Mouse (Mus musculus): ENCODE data around the gene Cln3. TPM values are rescaled to one million over a fixed set of nuclear protein-coding genes. Genes with fewer than 3 reads are reported as not detected.

The Cln3 gene
- polyA plus RNA-seq (2014; fragmentation: Nextera tagmentation; extraction: Ambion mirVana): 22.8 and 23.0 TPM in 2 replicates

GRCm38 (mm10) chr7:126585717-126586116 is at the start of gene Cln3:
Gene Cln3 (minus strand): TSS chr7:126585817.
- H3K9me3 ChIP-seq (ENCODE audit: control insufficient read depth, low read length): no peaks in the 10 kb centered on the region
- DNase-seq (ENCODE audit: low spot score) (no peak), ATAC-seq (replicated peaks; ENCODE audit: low FRiP score) (no peak)
- no peaks in the 10 kb centered on the region for H3K4me1 ChIP-seq (replicated peaks; ENCODE audit: control insufficient read depth, insufficient read depth, low read length)
- H3K9ac ChIP-seq (ENCODE audit: low read length): no peak within 1 kb of the TSS
- 76% methylated on average over 6 of the region's 6 CpGs for WGBS
- H3K36me3 ChIP-seq (ENCODE audit: control insufficient read depth, insufficient read depth, low read length): no peaks in the 10 kb centered on the region
- no peak within 1 kb of the TSS for H3K4me2 ChIP-seq (ENCODE audit: low read depth, low read length, severe bottlenecking)
- H3K27me3 ChIP-seq (ENCODE audit: control insufficient read depth, insufficient read depth, low read length): peaks cover 4% of the 10 kb centered on the region
- no peak within 1 kb of the TSS for H3K27ac ChIP-seq (ENCODE audit: low read depth, low read length)
- no peak within 1 kb of the TSS for H3K4me3 ChIP-seq (ENCODE audit: low read depth, low read length)

DNA sequence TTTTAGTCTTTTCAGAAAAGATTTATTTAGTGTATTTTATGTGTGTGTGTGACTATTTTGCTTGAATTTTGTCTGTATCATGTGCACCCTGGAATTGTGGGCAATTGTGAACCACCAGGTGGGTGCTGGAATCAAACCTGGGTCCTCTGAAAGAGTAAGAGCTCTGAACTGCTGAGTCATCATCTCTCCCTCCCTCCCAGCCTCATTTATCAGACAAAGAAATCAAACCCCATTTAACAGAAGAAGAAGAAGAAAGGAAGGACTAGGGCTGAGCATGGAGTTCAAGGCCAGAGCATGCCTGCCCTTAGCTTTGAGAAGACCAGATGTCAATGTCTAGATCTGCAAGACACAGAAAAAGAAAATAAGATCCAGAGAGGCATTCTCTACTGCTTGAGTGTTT is 49.8 kb upstream of the Cln3 start:
- no peak for DNase-seq (ENCODE audit: low spot score)
- H3K4me3 ChIP-seq (ENCODE audit: low read depth, low read length): no peak overlapping the region
- no peaks in the 10 kb centered on the region for H3K9me3 ChIP-seq (ENCODE audit: control insufficient read depth, low read length)
- no peaks in the 10 kb centered on the region for H3K4me1 ChIP-seq (replicated peaks; ENCODE audit: control insufficient read depth, insufficient read depth, low read length)
- no peak overlapping the region for H3K27ac ChIP-seq (ENCODE audit: low read depth, low read length)
- H3K27me3 ChIP-seq (ENCODE audit: control insufficient read depth, insufficient read depth, low read length): no peaks in the 10 kb centered on the region
- no peak overlapping the region for H3K9ac ChIP-seq (ENCODE audit: low read length)
- H3K4me2 ChIP-seq (ENCODE audit: low read depth, low read length, severe bottlenecking): no peak overlapping the region
- H3K36me3 ChIP-seq (ENCODE audit: control insufficient read depth, insufficient read depth, low read length): no peaks in the 10 kb centered on the region
- no peak for ATAC-seq (replicated peaks; ENCODE audit: low FRiP score)

DNA sequence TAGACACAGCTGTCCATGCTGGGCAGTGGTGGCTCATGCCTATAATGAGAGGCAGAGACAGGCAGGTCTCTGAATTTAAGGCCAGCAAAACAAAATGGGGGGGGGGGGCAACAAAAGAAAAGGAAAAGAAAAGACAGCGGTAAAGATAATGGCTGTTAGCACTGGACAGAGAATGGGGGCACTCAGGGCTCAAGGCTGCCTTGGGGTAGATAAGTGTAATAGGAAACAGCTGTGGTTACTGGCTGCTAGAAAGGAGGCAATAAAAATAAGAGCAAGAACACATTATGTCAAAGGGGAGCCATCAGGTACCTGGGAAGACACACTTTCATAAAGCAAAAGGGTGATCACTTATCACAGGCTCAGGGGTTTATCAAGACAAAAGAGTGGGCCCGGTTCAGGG is 46.9 kb upstream of the Cln3 start:
- Histone ChIP-seq H3K27ac (ENCODE audit: low read depth, low read length) (no peak overlapping the region), H3K9ac (ENCODE audit: low read length) (no peak overlapping the region), H3K4me3 (ENCODE audit: low read depth, low read length) (no peak overlapping the region), H3K9me3 (ENCODE audit: control insufficient read depth, low read length) (no peaks in the 10 kb centered on the region), H3K27me3 (ENCODE audit: control insufficient read depth, insufficient read depth, low read length) (no peaks in the 10 kb centered on the region), H3K4me2 (ENCODE audit: low read depth, low read length, severe bottlenecking) (no peak overlapping the region), H3K4me1 (replicated peaks; ENCODE audit: control insufficient read depth, insufficient read depth, low read length) (no peaks in the 10 kb centered on the region), H3K36me3 (ENCODE audit: control insufficient read depth, insufficient read depth, low read length) (no peaks in the 10 kb centered on the region)
- WGBS: 91% methylated on average over 2 of the region's 2 CpGs
- ATAC-seq (replicated peaks; ENCODE audit: low FRiP score) (no peak), DNase-seq (ENCODE audit: low spot score) (no peak)

- no peak within 1 kb of the TSS for H3K27ac ChIP-seq (ENCODE audit: low read depth, low read length)
- H3K36me3 ChIP-seq (ENCODE audit: control insufficient read depth, insufficient read depth, low read length): no peaks in the 10 kb centered on the region
- WGBS: 93% methylated on average over 4 of the region's 4 CpGs
- no peak for ATAC-seq (replicated peaks; ENCODE audit: low FRiP score)
- no peaks in the 10 kb centered on the region for H3K4me1 ChIP-seq (replicated peaks; ENCODE audit: control insufficient read depth, insufficient read depth, low read length)
- no peaks in the 10 kb centered on the region for H3K27me3 ChIP-seq (ENCODE audit: control insufficient read depth, insufficient read depth, low read length)
- no peak within 1 kb of the TSS for H3K4me2 ChIP-seq (ENCODE audit: low read depth, low read length, severe bottlenecking)
- DNase-seq (ENCODE audit: low spot score): no peak
- H3K4me3 ChIP-seq (ENCODE audit: low read depth, low read length): no peak within 1 kb of the TSS
- H3K9ac ChIP-seq (ENCODE audit: low read length): no peak within 1 kb of the TSS
- no peaks in the 10 kb centered on the region for H3K9me3 ChIP-seq (ENCODE audit: control insufficient read depth, low read length)
Measured at GRCm38 (mm10) chr7:126630824-126631518, 45.4 kb upstream of the Cln3 start, which contains the start of gene Nupr1. Gene Nupr1 (minus strand): TSS chr7:126630861.

- H3K27me3 ChIP-seq (ENCODE audit: control insufficient read depth, insufficient read depth, low read length): no peaks in the 10 kb centered on the region
- H3K4me2 ChIP-seq (ENCODE audit: low read depth, low read length, severe bottlenecking): no peak overlapping the region
- ATAC-seq (replicated peaks; ENCODE audit: low FRiP score) (no peak), DNase-seq (ENCODE audit: low spot score) (no peak)
- no peaks in the 10 kb centered on the region for H3K36me3 ChIP-seq (ENCODE audit: control insufficient read depth, insufficient read depth, low read length)
- H3K4me3 ChIP-seq (ENCODE audit: low read depth, low read length): no peak overlapping the region
- H3K9ac ChIP-seq (ENCODE audit: low read length): no peak overlapping the region
- no peaks in the 10 kb centered on the region for H3K4me1 ChIP-seq (replicated peaks; ENCODE audit: control insufficient read depth, insufficient read depth, low read length)
- no peak overlapping the region for H3K27ac ChIP-seq (ENCODE audit: low read depth, low read length)
- WGBS: 44% methylated on average over 3 of the region's 3 CpGs
- H3K9me3 ChIP-seq (ENCODE audit: control insufficient read depth, low read length): no peaks in the 10 kb centered on the region
Measured at GRCm38 (mm10) chr7:126629915-126630314, 44.3 kb upstream of the Cln3 start.

- Histone ChIP-seq H3K9me3 (ENCODE audit: control insufficient read depth, low read length) (no peaks in the 10 kb centered on the region), H3K4me2 (ENCODE audit: low read depth, low read length, severe bottlenecking) (no peak overlapping the region), H3K9ac (ENCODE audit: low read length) (no peak overlapping the region), H3K4me3 (ENCODE audit: low read depth, low read length) (no peak overlapping the region), H3K27me3 (ENCODE audit: control insufficient read depth, insufficient read depth, low read length) (no peaks in the 10 kb centered on the region), H3K27ac (ENCODE audit: low read depth, low read length) (no peak overlapping the region), H3K4me1 (replicated peaks; ENCODE audit: control insufficient read depth, insufficient read depth, low read length) (no peaks in the 10 kb centered on the region), H3K36me3 (ENCODE audit: control insufficient read depth, insufficient read depth, low read length) (no peaks in the 10 kb centered on the region)
- DNase-seq (ENCODE audit: low spot score): no peak
- 82% methylated on average over 6 of the region's 6 CpGs for WGBS
- no peak for ATAC-seq (replicated peaks; ENCODE audit: low FRiP score)
Measured at GRCm38 (mm10) chr7:126628111-126628510, 42.5 kb upstream of the Cln3 start.

DNA sequence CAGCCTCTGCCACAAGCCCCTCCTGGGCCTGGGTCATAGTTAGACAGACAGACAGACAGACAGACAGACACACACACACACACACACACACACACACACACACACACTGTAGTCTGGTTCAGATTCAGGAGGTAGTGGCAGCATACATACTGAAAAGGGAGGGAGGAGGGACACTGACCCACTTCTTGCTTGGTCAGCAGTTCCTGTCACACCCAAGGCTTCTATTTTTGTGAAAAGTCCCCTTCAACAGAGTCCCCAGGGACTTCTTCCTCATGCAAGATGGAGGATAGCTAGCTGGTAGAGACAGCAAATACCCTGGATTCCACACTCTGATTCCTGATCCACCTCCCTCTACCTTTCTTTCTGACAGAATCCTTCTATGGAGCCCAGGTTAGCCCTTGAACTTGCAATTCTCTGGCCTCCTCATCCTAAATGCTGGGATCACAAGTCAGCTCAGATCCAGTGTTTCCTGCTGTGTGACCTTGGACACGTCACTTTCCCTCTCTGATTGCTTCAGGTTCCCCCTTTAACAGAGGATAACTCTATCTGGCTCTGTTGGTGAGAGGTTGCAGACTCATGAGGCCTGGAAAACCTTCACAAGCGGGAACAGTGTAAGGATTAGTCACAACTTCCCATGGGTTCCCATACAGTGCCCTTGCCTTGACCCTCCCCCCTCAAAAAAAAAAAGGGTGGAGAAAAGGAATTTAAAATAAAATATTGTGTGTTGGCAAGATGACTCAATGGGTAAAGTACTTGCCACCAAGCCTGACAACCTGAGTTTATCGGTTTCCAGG is 40.4 kb upstream of the Cln3 start:
- H3K4me1 ChIP-seq (replicated peaks; ENCODE audit: control insufficient read depth, insufficient read depth, low read length): no peaks in the 10 kb centered on the region
- ATAC-seq (replicated peaks; ENCODE audit: low FRiP score) (no peak), DNase-seq (ENCODE audit: low spot score) (no peak)
- WGBS: 88% methylated on average over 3 of the region's 3 CpGs
- no peak overlapping the region for H3K9ac ChIP-seq (ENCODE audit: low read length)
- H3K36me3 ChIP-seq (ENCODE audit: control insufficient read depth, insufficient read depth, low read length): no peaks in the 10 kb centered on the region
- no peak overlapping the region for H3K4me2 ChIP-seq (ENCODE audit: low read depth, low read length, severe bottlenecking)
- no peak overlapping the region for H3K4me3 ChIP-seq (ENCODE audit: low read depth, low read length)
- H3K9me3 ChIP-seq (ENCODE audit: control insufficient read depth, low read length): no peaks in the 10 kb centered on the region
- no peak overlapping the region for H3K27ac ChIP-seq (ENCODE audit: low read depth, low read length)
- H3K27me3 ChIP-seq (ENCODE audit: control insufficient read depth, insufficient read depth, low read length): no peaks in the 10 kb centered on the region

GRCm38 (mm10) chr7:126625369-126625768 is 39.8 kb upstream of the Cln3 start:
- H3K27ac ChIP-seq (ENCODE audit: low read depth, low read length): no peak overlapping the region
- no peaks in the 10 kb centered on the region for H3K4me1 ChIP-seq (replicated peaks; ENCODE audit: control insufficient read depth, insufficient read depth, low read length)
- H3K9me3 ChIP-seq (ENCODE audit: control insufficient read depth, low read length): no peaks in the 10 kb centered on the region
- no peak overlapping the region for H3K9ac ChIP-seq (ENCODE audit: low read length)
- no peak overlapping the region for H3K4me3 ChIP-seq (ENCODE audit: low read depth, low read length)
- H3K27me3 ChIP-seq (ENCODE audit: control insufficient read depth, insufficient read depth, low read length): no peaks in the 10 kb centered on the region
- DNase-seq (ENCODE audit: low spot score): no peak
- H3K36me3 ChIP-seq (ENCODE audit: control insufficient read depth, insufficient read depth, low read length): no peaks in the 10 kb centered on the region
- H3K4me2 ChIP-seq (ENCODE audit: low read depth, low read length, severe bottlenecking): no peak overlapping the region
- 67% methylated on average over 6 of the region's 6 CpGs for WGBS
- ATAC-seq (replicated peaks; ENCODE audit: low FRiP score): no peak
